Mouse (Mus musculus): ENCODE results near the gene Gm17949. TPM values are rescaled to one million over a fixed set of nuclear protein-coding genes. Genes with fewer than 3 reads are reported as not detected.
A peak's percentile ranks its signal among the peaks of the same experiment; 100 is the strongest.

Gene Gm17949
- total and polyA plus RNA-seq, 2 experiments from 2014 or later: 0.34 TPM; not detected in 1

DNA sequence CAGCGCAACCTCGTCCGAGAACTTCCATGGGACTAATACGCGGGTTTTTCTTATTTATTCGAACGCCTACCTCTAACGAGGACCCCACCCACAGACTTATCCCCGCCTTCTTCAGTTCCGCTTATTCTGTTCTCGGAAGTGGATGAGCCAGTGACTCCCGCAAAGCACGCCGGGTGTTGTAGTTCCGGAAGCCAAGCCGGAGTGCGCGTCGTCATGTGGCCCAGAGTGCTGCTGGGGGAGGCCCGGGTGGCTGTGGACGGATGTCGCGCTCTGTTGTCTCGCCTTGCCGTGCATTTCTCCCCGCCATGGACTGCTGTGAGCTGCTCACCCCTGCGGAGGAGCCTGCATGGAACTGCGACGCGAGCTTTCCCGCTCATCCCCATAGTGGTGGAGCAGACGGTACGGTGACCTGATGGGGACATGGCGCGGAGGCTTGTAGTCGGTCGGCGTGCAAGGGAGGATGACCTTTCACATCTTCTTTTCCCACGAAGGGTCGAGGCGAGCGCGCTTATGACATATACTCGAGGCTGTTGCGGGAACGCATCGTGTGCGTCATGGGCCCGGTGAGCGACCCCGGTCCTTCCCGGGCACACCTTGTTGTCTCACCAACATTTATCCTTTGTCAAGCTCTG, 21.0 kb upstream of the Gm17949 start, which contains the start of gene Clpp:
Gene Clpp, plus strand, starts transcription at position 191 of the 632 bp plus-strand sequence.
- ATAC-seq (peak; percentile 99), DNase-seq (peak; percentile 97)
- Histone ChIP-seq H3K4me2 (ENCODE audit: low read depth) (peak within 1 kb of the TSS; percentile 69), H3K4me3 (ENCODE audit: low read depth, low read length) (peak within 1 kb of the TSS; percentile 69), H3K9me3 (ENCODE audit: low read length) (no peaks in the 10 kb centered on the region), H3K27ac (ENCODE audit: low read depth, low read length) (peak within 1 kb of the TSS; percentile 79), H3K9ac (peak within 1 kb of the TSS; percentile 85), H3K4me1 (ENCODE audit: insufficient read depth) (peaks cover 8% of the 10 kb centered on the region; the same call in 1 of the 2 replicates), H3K36me3 (ENCODE audit: insufficient read depth) (peaks cover 31% of the 10 kb centered on the region), H3K27me3 (ENCODE audit: insufficient read depth, low read length) (no peaks in the 10 kb centered on the region)
- 2% methylated on average over 52 of the region's 52 CpGs for WGBS
- no peak for TF ChIP-seq CTCF (IDR thresholded peaks at IDR 0.05; ENCODE audit: low read depth)

DNA sequence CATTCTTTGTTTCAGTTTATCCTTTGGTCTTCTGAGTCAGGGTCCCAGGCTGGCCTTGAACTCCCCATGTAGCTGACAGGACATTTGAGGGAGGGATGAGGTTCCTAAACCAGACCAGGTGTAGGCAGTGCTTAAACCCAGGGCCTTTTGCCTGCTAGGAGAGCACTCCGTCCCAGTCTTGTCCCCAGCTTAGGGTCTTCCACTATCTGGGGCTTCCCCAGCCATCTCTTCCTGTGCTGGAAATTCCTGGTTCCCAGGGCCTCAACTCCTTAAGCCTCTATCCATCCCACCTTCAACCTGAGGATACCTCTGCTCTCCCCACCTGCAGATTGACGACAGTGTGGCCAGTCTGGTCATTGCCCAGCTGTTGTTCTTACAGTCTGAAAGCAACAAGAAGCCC, 20.3 kb upstream of the Gm17949 start:
- no peak for DNase-seq
- ATAC-seq: no peak
- TF ChIP-seq CTCF (IDR thresholded peaks at IDR 0.05; ENCODE audit: low read depth): no peak
- Histone ChIP-seq H3K9ac (peak overlapping the region; percentile 85), H3K27me3 (ENCODE audit: insufficient read depth, low read length) (no peaks in the 10 kb centered on the region), H3K36me3 (ENCODE audit: insufficient read depth) (peaks cover 38% of the 10 kb centered on the region), H3K4me1 (ENCODE audit: insufficient read depth) (peaks cover 8% of the 10 kb centered on the region; the same call in 1 of the 2 replicates), H3K9me3 (ENCODE audit: low read length) (no peaks in the 10 kb centered on the region), H3K4me2 (ENCODE audit: low read depth) (peak overlapping the region; percentile 69), H3K4me3 (ENCODE audit: low read depth, low read length) (peak overlapping the region; percentile 69), H3K27ac (ENCODE audit: low read depth, low read length) (no peak overlapping the region)
- WGBS: 79% methylated on average over 2 of the region's 2 CpGs

DNA sequence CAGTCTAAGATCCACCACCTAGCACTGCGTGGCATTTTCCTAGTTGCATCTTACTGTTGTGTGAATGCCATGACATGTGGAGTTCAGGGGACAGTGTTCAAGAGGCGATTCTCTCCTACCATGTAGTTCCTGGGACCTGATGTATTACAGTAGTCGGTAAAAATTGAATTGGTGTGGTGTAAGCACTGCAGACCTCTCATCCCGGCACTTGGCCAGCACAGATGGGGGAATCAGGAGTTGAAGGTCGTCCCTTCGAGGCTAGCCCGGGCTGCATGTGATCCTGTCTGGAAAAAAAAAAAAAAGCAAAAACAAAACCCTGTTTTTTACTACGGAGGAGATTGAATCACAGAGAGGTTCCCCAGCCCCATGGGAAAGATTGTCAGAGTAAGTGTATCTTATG, 16.2 kb upstream of the Gm17949 start:
- Histone ChIP-seq H3K27me3 (ENCODE audit: insufficient read depth, low read length) (no peaks in the 10 kb centered on the region), H3K9ac (no peak overlapping the region), H3K4me3 (ENCODE audit: low read depth, low read length) (no peak overlapping the region), H3K4me2 (ENCODE audit: low read depth) (no peak overlapping the region), H3K4me1 (ENCODE audit: insufficient read depth) (peaks cover 8% of the 10 kb centered on the region; the same call in 1 of the 2 replicates), H3K36me3 (ENCODE audit: insufficient read depth) (peaks cover 55% of the 10 kb centered on the region), H3K9me3 (ENCODE audit: low read length) (no peaks in the 10 kb centered on the region), H3K27ac (ENCODE audit: low read depth, low read length) (no peak overlapping the region)
- ATAC-seq (no peak), DNase-seq (no peak)
- 93% methylated on average over 8 of the region's 8 CpGs for WGBS
- TF ChIP-seq CTCF (IDR thresholded peaks at IDR 0.05; ENCODE audit: low read depth): no peak

DNA sequence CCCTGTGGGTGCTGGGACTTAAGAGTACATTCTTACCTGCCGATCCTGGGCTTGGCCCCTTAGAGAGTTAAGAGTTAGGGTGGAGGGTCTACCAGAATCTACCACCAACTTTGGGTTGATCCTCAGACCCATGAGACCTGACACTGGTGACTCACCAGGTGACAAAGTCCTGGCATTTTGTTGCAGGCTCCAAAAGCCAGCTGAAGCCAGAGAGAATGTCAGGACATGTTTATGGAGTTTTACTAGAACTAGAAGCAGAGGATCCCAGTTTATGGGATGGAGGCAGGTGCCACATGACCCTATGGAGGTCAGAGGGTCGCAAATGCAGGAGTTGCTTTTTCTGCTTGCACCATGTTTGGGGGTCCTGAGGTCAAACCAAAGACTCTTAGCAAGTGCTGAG, 14.8 kb upstream of the Gm17949 start:
- Histone ChIP-seq H3K9ac (no peak overlapping the region), H3K27ac (ENCODE audit: low read depth, low read length) (no peak overlapping the region), H3K27me3 (ENCODE audit: insufficient read depth, low read length) (no peaks in the 10 kb centered on the region), H3K4me2 (ENCODE audit: low read depth) (peak overlapping the region; percentile 73; the same call in 1 of the 2 replicates), H3K4me1 (ENCODE audit: insufficient read depth) (no peaks in the 10 kb centered on the region), H3K9me3 (ENCODE audit: low read length) (no peaks in the 10 kb centered on the region), H3K36me3 (ENCODE audit: insufficient read depth) (peaks cover 60% of the 10 kb centered on the region), H3K4me3 (ENCODE audit: low read depth, low read length) (no peak overlapping the region)
- ATAC-seq: no peak
- TF ChIP-seq CTCF (IDR thresholded peaks at IDR 0.05; ENCODE audit: low read depth): no peak
- DNase-seq: no peak
- WGBS: 77% methylated on average over 2 of the region's 2 CpGs

DNA sequence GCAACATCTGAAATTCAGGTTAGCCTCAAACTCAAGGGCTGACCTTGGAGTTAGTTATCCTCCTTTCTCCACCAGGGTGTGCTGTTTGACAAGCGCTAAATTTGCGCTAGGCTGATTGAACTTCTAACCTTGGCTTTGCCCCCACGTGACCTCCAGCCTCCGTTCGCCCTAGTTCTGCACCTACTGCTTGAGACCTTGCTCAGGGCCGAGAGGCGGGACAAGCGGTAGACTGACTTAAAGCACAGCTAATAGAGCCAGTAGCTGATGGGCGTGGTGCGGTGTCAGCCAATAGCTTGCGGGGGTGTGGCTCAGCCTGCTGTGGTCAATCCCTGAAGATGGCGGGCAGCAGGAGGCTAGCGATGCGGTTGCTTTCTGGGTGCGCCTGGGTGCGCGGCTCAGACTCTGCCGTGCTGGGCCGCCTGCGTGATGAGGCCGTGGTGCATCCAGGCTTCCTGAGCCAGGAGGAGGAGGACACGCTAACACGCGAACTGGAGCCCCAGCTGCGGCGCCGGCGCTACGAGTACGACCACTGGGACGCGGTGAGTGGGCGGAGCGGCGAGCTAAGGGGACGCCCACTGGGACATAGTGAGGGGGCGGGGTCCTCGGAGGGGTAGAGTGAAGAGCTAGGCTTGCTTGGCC, 14.1 kb upstream of the Gm17949 start, which contains the start of gene Alkbh7:
Gene Alkbh7, plus strand, starts transcription at position 311 of the 639 bp plus-strand sequence.
- Histone ChIP-seq H3K4me3 (ENCODE audit: low read depth, low read length) (peak within 1 kb of the TSS; percentile 73), H3K9ac (peak within 1 kb of the TSS; percentile 77), H3K9me3 (ENCODE audit: low read length) (no peaks in the 10 kb centered on the region), H3K27ac (ENCODE audit: low read depth, low read length) (peak within 1 kb of the TSS; percentile 80), H3K27me3 (ENCODE audit: insufficient read depth, low read length) (no peaks in the 10 kb centered on the region), H3K36me3 (ENCODE audit: insufficient read depth) (peaks cover 63% of the 10 kb centered on the region), H3K4me2 (ENCODE audit: low read depth) (peak within 1 kb of the TSS; percentile 73), H3K4me1 (ENCODE audit: insufficient read depth) (no peaks in the 10 kb centered on the region)
- DNase-seq: peak; percentile 92
- peak; percentile 79 for TF ChIP-seq CTCF (IDR thresholded peaks at IDR 0.05; ENCODE audit: low read depth)
- WGBS: under 1% methylated on average over 38 of the region's 38 CpGs
- ATAC-seq: peak; percentile 98

DNA sequence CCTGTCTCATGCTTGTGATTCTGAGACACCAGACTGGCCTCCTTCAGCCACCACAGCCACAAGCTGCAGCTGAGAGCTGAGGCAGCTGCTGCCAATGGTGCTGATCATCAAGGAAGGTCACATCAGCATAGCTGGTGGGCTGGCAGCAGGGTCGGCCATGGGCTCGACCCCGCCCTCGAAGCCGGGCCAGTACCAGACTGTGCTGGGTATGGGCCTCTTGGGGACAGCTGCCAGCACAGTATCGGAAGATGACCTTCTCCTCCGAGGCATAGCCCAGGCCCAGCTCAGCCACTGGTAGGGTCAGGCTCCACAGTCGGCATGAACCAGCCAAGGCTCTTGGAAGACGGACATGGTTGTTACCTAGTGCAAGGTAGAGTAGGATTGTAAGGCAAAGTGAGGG, 11.9 kb upstream of the Gm17949 start:
- Histone ChIP-seq H3K27ac (ENCODE audit: low read depth, low read length) (no peak overlapping the region), H3K9me3 (ENCODE audit: low read length) (no peaks in the 10 kb centered on the region), H3K9ac (no peak overlapping the region), H3K4me1 (ENCODE audit: insufficient read depth) (no peaks in the 10 kb centered on the region), H3K4me2 (ENCODE audit: low read depth) (no peak overlapping the region), H3K4me3 (ENCODE audit: low read depth, low read length) (no peak overlapping the region), H3K27me3 (ENCODE audit: insufficient read depth, low read length) (no peaks in the 10 kb centered on the region), H3K36me3 (ENCODE audit: insufficient read depth) (peaks cover 62% of the 10 kb centered on the region)
- WGBS: 96% methylated on average over 9 of the region's 9 CpGs
- no peak for DNase-seq
- TF ChIP-seq CTCF (IDR thresholded peaks at IDR 0.05; ENCODE audit: low read depth): no peak
- ATAC-seq: no peak

DNA sequence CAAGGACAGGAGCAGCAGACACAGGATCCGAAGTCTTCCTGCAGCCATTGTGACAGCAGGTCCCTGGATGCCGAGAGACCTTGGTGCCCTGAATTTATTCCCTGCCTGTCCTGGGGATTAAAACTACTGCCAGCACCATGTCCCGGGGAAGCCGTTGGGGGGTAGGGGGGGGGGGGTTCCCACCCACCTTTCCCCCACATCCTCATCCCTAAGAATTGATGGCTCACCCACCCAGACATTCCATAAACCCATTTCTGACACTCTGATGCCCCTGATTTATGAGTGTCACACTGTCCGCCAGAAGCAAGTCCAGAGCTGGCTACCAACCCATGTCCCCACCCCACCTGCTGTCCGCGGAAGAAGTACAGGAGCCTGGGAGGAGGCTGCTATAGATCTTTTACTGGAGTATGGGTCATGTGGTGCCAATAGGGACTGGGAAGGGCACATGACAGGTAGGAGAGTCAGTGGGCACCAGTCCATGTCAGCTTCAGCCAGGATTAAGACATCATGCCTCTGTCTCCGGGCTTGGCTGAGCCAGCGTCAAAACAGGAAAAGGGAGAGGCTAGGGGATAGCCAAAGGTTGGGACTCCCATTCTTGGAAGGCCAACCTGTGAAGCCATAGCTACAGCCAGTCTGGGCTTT, 11.2 kb upstream of the Gm17949 start, which contains the start of gene Pspn:
Gene Pspn, minus strand, starts transcription at position 51 of the 642 bp plus-strand sequence.
- Histone ChIP-seq H3K4me3 (ENCODE audit: low read depth, low read length) (no peak within 1 kb of the TSS), H3K4me2 (ENCODE audit: low read depth) (no peak within 1 kb of the TSS), H3K4me1 (ENCODE audit: insufficient read depth) (no peaks in the 10 kb centered on the region), H3K9ac (no peak within 1 kb of the TSS), H3K36me3 (ENCODE audit: insufficient read depth) (peaks cover 59% of the 10 kb centered on the region), H3K9me3 (ENCODE audit: low read length) (no peaks in the 10 kb centered on the region), H3K27ac (ENCODE audit: low read depth, low read length) (no peak within 1 kb of the TSS), H3K27me3 (ENCODE audit: insufficient read depth, low read length) (no peaks in the 10 kb centered on the region)
- 91% methylated on average over 9 of the region's 9 CpGs for WGBS
- DNase-seq: no peak
- no peak for ATAC-seq
- no peak for TF ChIP-seq CTCF (IDR thresholded peaks at IDR 0.05; ENCODE audit: low read depth)

Measured in forebrain, postnatal 0 days (tissue).